Mouse (Mus musculus) small intestine, adult 2 months (tissue): Measurements from ENCODE around the gene Bbof1.

Source experiments
- CTCF ChIP-seq: fragments of 200-500 bp; IDR thresholded peaks from 2 replicates; pipeline ENCODE4 v1.5.1; 2012; ENCODE audit warnings: low read depth, mild to moderate bottlenecking, control low read depth, inconsistent platforms, low read length, moderate library complexity, mixed read lengths; ENCODE audit not compliant: insufficient replicate concordance, insufficient read length; ENCODE audit errors: extremely low read depth
- POLR2A ChIP-seq: fragments of 200-500 bp; IDR thresholded peaks from 2 replicates; pipeline ENCODE4 v1.6.1; 2012; ENCODE audit warnings: low read depth, mild to moderate bottlenecking, control low read depth, inconsistent platforms, low read length, moderate library complexity

DNA sequence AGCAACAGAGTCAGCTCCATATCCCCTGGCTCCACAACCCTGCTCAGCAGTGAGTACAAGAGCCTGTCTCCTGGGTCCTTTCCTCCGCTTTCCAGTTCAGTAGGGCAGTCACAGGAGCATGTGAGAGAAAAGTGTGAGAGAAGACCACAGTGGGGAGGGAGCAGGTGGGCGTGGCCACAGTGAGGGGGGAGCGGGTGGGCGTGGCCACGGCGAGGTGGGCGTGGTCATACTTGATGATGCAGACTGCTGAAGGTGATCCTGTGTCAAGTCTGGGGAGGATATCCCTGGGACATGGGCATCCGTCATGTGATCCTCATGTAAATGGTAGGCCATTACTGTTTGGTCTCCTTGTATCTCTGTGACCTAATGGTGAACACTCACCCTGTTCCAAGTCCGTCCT, 41.9 kb upstream of the Bbof1 start:
- no peak for TF ChIP-seq CTCF
- no peak for TF ChIP-seq POLR2A
